Mouse (Mus musculus) liver, embryonic 14.5 days (tissue): ENCODE data around the gene Dcun1d4. TPM values are rescaled to one million over a fixed set of nuclear protein-coding genes. Genes with fewer than 3 reads are reported as not detected.

Source experiments
- ATAC-seq: fragments of 200-750 bp; cut with Nextera tagmentation; 2 replicates; pipeline ENCODE4 v1.8.0; 2017; ENCODE audit warnings: moderate number of reproducible peaks, mild to moderate bottlenecking, moderate library complexity; ENCODE audit not compliant: insufficient read depth
- DNase-seq, 3 experiments: peaks; one replicate each; pipeline ENCODE4 v3.0.0-alpha.2; 2012 to 2013; ENCODE audit warnings: low read depth in 3 of 3, low spot score in 3 of 3
- H3K27ac ChIP-seq: fragments of 300-500 bp; sonication (generic); 2 replicates; pipeline ENCODE4 v1.5.1; 2014; ENCODE audit warnings: moderate library complexity, mild to moderate bottlenecking, control low read depth, inconsistent platforms
- H3K27me3 ChIP-seq: fragments of 300-500 bp; sonication (generic); 2 replicates; pipeline ENCODE4 v1.6.1; 2014; ENCODE audit warnings: mild to moderate bottlenecking, low read length, moderate library complexity; ENCODE audit not compliant: control insufficient read depth, insufficient read depth
- H3K36me3 ChIP-seq: fragments of 300-500 bp; sonication (generic); replicated peaks from 2 replicates; pipeline ENCODE4 v1.6.1; 2014; ENCODE audit warnings: low read depth; ENCODE audit not compliant: control insufficient read depth, insufficient read depth
- H3K4me1 ChIP-seq, 2 experiments: fragments of 200-500 bp in 1 of 2; fragments of 300-500 bp in 1 of 2; sonication (generic) in 1 of 2; replicated peaks; 2 replicates each; pipeline ENCODE4 v1.6.1; 2012 to 2014; ENCODE audit warnings: antibody characterized with exemption in 1 of 2, inconsistent platforms in 1 of 2, low read length in 1 of 2; ENCODE audit not compliant: control insufficient read depth in 2 of 2, insufficient read depth in 2 of 2
- H3K4me2 ChIP-seq: fragments of 300-500 bp; sonication (generic); 2 replicates; pipeline ENCODE4 v1.6.1; 2014; ENCODE audit warnings: low read depth, mild to moderate bottlenecking, control low read depth, moderate library complexity
- H3K4me3 ChIP-seq, 2 experiments: fragments of 200-500 bp in 1 of 2; fragments of 300-500 bp in 1 of 2; sonication (generic) in 1 of 2; 2 replicates each; pipeline ENCODE4 v1.5.1; 2012 to 2014; ENCODE audit warnings: low read depth in 2 of 2, low read length in 2 of 2, mild to moderate bottlenecking in 2 of 2, control low read depth in 1 of 2, inconsistent platforms in 1 of 2, moderate library complexity in 1 of 2; ENCODE audit not compliant: insufficient read depth in 1 of 2
- H3K9ac ChIP-seq: fragments of 300-500 bp; sonication (generic); replicated peaks from 2 replicates; pipeline ENCODE4 v1.6.1; 2014; ENCODE audit warnings: mild to moderate bottlenecking, control low read depth, moderate library complexity
- H3K9me3 ChIP-seq: fragments of 300-500 bp; sonication (generic); 2 replicates; pipeline ENCODE4 v1.6.1; 2016; ENCODE audit warnings: low read length, mixed read lengths; ENCODE audit not compliant: control insufficient read depth
- CTCF ChIP-seq: IDR thresholded peaks from 2 replicates; pipeline ENCODE4 v1.5.1; 2016; ENCODE audit warnings: antibody characterized with exemption, low read depth, control low read depth
- EP300 ChIP-seq: IDR thresholded peaks from 2 replicates; pipeline ENCODE4 v1.6.1; 2016; ENCODE audit warnings: antibody characterized with exemption, low read depth
- WGBS: fragments of 180-500 bp; shearing (Covaris S2); extraction: QIAGEN DNeasy Blood & Tissue Kit; methylation state at CpG from one replicate; pipeline ENCODE4 v1.1.7; 2014; ENCODE audit not compliant: insufficient replicate concordance; 5-methylcytosine and 5-hydroxymethylcytosine counted together
- polyA plus RNA-seq, 2 experiments: library from polyadenylated mRNA; depleted of rRNA in 1 of 2; stranded (reverse) in 1 of 2; unstranded in 1 of 2; fragments of >200 nt; fragmentation: Nextera tagmentation in 1 of 2; extraction: Ambion mirVana in 1 of 2; gene quantifications; 2 replicates each; pipeline versions ENCODE4 v1.2.1 to v1.2.3; 2012 to 2014

Gene Dcun1d4
- polyA plus RNA-seq, 2 experiments: 1.5 to 2.9 TPM

DNA sequence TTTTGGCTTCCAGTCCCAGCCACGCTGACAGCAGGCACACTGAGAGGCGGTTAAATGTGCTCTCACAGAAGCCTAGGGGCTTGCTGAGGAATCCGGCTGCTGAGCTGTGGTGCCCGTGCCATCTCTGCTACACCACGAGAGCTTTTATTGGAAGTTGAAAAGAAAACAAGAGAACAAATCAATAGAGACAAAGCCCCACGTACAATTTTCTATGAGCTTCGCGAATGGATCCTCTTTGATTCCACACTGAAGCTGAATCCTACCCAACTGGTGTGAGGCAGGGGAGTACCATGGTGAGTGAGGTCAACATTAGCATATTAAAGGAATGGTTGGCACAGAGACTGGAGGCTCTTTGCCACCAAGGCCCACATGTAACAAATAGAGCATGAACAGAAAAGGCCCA lies 120.6 kb downstream of the Dcun1d4 start:
- 60% methylated on average over 8 of the region's 8 CpGs for WGBS
- Histone ChIP-seq H3K9ac (no peak overlapping the region), H3K4me3 (no peak overlapping the region)

DNA sequence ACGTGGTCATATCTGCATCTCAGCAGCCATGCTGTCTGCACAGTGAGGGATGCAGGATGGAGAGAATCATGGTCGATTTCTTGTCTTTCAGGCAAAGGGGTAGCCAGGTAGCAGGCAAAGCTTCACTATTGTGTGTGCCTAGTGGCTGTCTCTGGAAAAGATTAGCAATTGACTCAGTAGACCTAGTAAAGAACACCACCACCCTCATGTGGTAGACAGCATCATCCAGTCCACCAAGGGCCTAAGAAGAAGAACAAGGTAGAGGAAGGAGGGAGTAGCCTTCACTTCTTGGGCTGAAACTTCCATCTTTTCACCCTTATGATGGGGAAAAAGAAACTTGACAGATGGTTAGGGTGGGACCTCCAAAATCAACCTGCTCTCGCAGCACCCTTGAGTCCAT lies 122.1 kb downstream of the Dcun1d4 start:
- 48% methylated on average over 3 of the region's 3 CpGs for WGBS
- TF ChIP-seq EP300 (no peak), CTCF (no peak)
- Histone ChIP-seq H3K4me3 (no peak overlapping the region), H3K4me1 (no peaks in the 10 kb centered on the region), H3K4me2 (no peak overlapping the region), H3K36me3 (no peaks in the 10 kb centered on the region), H3K9ac (no peak overlapping the region), H3K27ac (no peak overlapping the region), H3K27me3 (no peaks in the 10 kb centered on the region), H3K9me3 (no peaks in the 10 kb centered on the region)
- no peak for DNase-seq
- ATAC-seq: no peak

More for the DNA sequence above, 120.6 kb downstream of the Dcun1d4 start:
- Histone ChIP-seq H3K9me3 (no peaks in the 10 kb centered on the region), H3K27me3 (no peaks in the 10 kb centered on the region), H3K4me1 (no peaks in the 10 kb centered on the region), H3K27ac (no peak overlapping the region), H3K36me3 (no peaks in the 10 kb centered on the region), H3K4me2 (no peak overlapping the region)
- ATAC-seq (no peak), DNase-seq (no peak)
- no peak for TF ChIP-seq CTCF
- no peak for TF ChIP-seq EP300

DNA sequence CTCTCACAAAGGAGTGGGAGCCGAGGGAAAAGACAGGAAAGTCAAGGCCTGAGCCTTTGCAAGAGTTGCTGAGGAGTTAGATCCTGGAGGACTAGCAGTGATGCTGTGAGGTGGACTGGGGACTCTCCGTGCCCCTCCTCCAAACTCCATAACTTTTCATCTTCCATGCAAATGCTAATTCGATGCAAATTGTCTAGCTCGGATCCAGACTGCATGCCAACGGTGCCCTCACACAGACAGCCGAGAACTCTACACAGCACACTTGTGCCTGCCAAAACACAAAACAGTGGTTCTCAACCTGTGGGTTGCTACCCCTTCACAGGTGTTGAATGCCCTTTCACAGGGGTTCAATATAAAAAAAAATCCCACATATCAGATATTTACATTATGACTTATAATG lies 123.7 kb downstream of the Dcun1d4 start:
- H3K27ac ChIP-seq: no peak overlapping the region
- H3K4me2 ChIP-seq: no peak overlapping the region
- WGBS: 69% methylated on average over 6 of the region's 6 CpGs
- DNase-seq (no peak), ATAC-seq (no peak)
- H3K9ac ChIP-seq: no peak overlapping the region
- no peak overlapping the region for H3K4me3 ChIP-seq
- no peaks in the 10 kb centered on the region for H3K9me3 ChIP-seq
- TF ChIP-seq EP300 (no peak), CTCF (no peak)
- no peaks in the 10 kb centered on the region for H3K36me3 ChIP-seq
- no peaks in the 10 kb centered on the region for H3K4me1 ChIP-seq
- H3K27me3 ChIP-seq: no peaks in the 10 kb centered on the region

DNA sequence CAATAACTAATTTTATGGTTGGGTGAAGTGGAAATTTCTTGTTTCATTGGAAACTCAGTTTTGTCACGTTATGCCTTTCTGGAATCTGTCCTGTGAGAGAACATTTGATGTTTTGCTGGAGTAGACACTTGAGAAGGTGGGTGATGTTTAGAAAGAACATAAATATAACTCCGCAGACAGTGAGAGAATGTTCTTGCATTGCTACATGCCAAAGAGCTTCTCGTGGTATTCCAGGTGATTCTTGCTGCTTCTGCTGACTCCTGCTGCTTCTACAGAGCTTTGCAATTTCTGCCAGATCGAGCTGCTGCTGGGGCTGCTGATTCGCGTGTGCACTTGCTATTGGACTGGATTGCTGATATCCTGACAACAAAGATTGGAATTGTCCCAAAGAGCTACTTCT lies 124.2 kb downstream of the Dcun1d4 start:
- H3K27me3 ChIP-seq: no peaks in the 10 kb centered on the region
- ATAC-seq (no peak), DNase-seq (no peak)
- no peaks in the 10 kb centered on the region for H3K9me3 ChIP-seq
- no peak overlapping the region for H3K4me2 ChIP-seq
- no peak overlapping the region for H3K9ac ChIP-seq
- no peak overlapping the region for H3K4me3 ChIP-seq
- H3K4me1 ChIP-seq: no peaks in the 10 kb centered on the region
- H3K36me3 ChIP-seq: no peaks in the 10 kb centered on the region
- TF ChIP-seq EP300: no peak
- TF ChIP-seq CTCF: no peak
- WGBS: 60% methylated on average over 6 of the region's 6 CpGs
- no peak overlapping the region for H3K27ac ChIP-seq

Other genes starting within 250 kb of the Dcun1d4 start
- 15.4 and 22.1 TPM in 2 replicates for gene Fryl, start 224.4 kb upstream of the Dcun1d4 start, polyA plus RNA-seq (2012; rRNA removed)
- gene Fryl, start 224.4 kb upstream of the Dcun1d4 start, polyA plus RNA-seq (2014; fragmentation: Nextera tagmentation; extraction: Ambion mirVana): 41.8 and 46.7 TPM in 2 replicates
- gene Ociad1, start 188.2 kb upstream of the Dcun1d4 start, polyA plus RNA-seq (2012; rRNA removed): 59.2 and 81.4 TPM in 2 replicates
- 74.9 and 77.4 TPM in 2 replicates for gene Ociad1, start 188.2 kb upstream of the Dcun1d4 start, polyA plus RNA-seq (2014; fragmentation: Nextera tagmentation; extraction: Ambion mirVana)
- 0.51 and 0.95 TPM in 2 replicates for gene Ociad2, start 140.0 kb upstream of the Dcun1d4 start, polyA plus RNA-seq (2012; rRNA removed)
- 2.8 and 3.6 TPM in 2 replicates for gene Ociad2, start 140.0 kb upstream of the Dcun1d4 start, polyA plus RNA-seq (2014; fragmentation: Nextera tagmentation; extraction: Ambion mirVana)
- not detected in 2 replicates for gene Cwh43, start 74.9 kb upstream of the Dcun1d4 start, polyA plus RNA-seq (2012; rRNA removed)
- not detected in 2 replicates for gene Cwh43, start 74.9 kb upstream of the Dcun1d4 start, polyA plus RNA-seq (2014; fragmentation: Nextera tagmentation; extraction: Ambion mirVana)
- 0.03 and 0.04 TPM in 2 replicates for gene Lrrc66, start 151.5 kb downstream of the Dcun1d4 start, polyA plus RNA-seq (2012; rRNA removed)
- not detected in 2 replicates for gene Lrrc66, start 151.5 kb downstream of the Dcun1d4 start, polyA plus RNA-seq (2014; fragmentation: Nextera tagmentation; extraction: Ambion mirVana)
- 0.83 and 1.2 TPM in 2 replicates for gene Sgcb, start 166.8 kb downstream of the Dcun1d4 start, polyA plus RNA-seq (2012; rRNA removed)
- gene Sgcb, start 166.8 kb downstream of the Dcun1d4 start, polyA plus RNA-seq (2014; fragmentation: Nextera tagmentation; extraction: Ambion mirVana): 1.8 and 2.2 TPM in 2 replicates
- gene Spata18, start 170.4 kb downstream of the Dcun1d4 start, polyA plus RNA-seq (2012; rRNA removed): not detected in 2 replicates
- gene Spata18, start 170.4 kb downstream of the Dcun1d4 start, polyA plus RNA-seq (2014; fragmentation: Nextera tagmentation; extraction: Ambion mirVana): not detected in 2 replicates